Mouse (Mus musculus): ENCODE measurements around the gene Rps28.

The Rps28 gene

GRCm38 (mm10) chr17:33810334-33811141 is 13.8 kb downstream of the Rps28 start, which contains the start of gene Kank3:
Gene Kank3, plus strand, starts transcription at chr17:33810519.
- DNase-seq, result peak; percentile 63

- DNase-seq, result no peak
These were observed 16.2 kb downstream of the Rps28 start for GRCm38 (mm10) chr17:33808192-33808591.

GRCm38 (mm10) chr17:33807181-33807888 is 17.0 kb downstream of the Rps28 start:
- DNase-seq, result no peak

- DNase-seq, result no peak
These were observed 19.6 kb downstream of the Rps28 start for GRCm38 (mm10) chr17:33804745-33805144.

- no peak for DNase-seq
These were observed 20.2 kb downstream of the Rps28 start for GRCm38 (mm10) chr17:33804205-33804604.

GRCm38 (mm10) chr17:33802221-33802620 is 22.1 kb downstream of the Rps28 start:
- no peak for DNase-seq

GRCm38 (mm10) chr17:33799277-33799676 is 25.1 kb downstream of the Rps28 start:
- DNase-seq, result no peak

GRCm38 (mm10) chr17:33798306-33798705 is 26.1 kb downstream of the Rps28 start:
- DNase-seq, result no peak

GRCm38 (mm10) chr17:33788732-33789131 is 35.6 kb downstream of the Rps28 start:
- DNase-seq, result no peak

GRCm38 (mm10) chr17:33786375-33786774 is 38.0 kb downstream of the Rps28 start:
- no peak for DNase-seq

GRCm38 (mm10) chr17:33784939-33785338 is 39.4 kb downstream of the Rps28 start:
- no peak for DNase-seq

- no peak for DNase-seq
These were observed 41.0 kb downstream of the Rps28 start for GRCm38 (mm10) chr17:33783408-33783807.

GRCm38 (mm10) chr17:33782067-33782466 is 42.3 kb downstream of the Rps28 start:
- DNase-seq, result no peak

GRCm38 (mm10) chr17:33781124-33781977 is 43.0 kb downstream of the Rps28 start, which contains the start of gene Angptl4:
Gene Angptl4, minus strand, starts transcription at chr17:33781830.
- DNase-seq, result peak; percentile 4

- no peak for DNase-seq
These were observed 43.9 kb downstream of the Rps28 start for GRCm38 (mm10) chr17:33780431-33780830.

GRCm38 (mm10) chr17:33779967-33780295 is 44.4 kb downstream of the Rps28 start:
- no peak for DNase-seq

GRCm38 (mm10) chr17:33779271-33779966 is 44.9 kb downstream of the Rps28 start:
- peak; percentile 28 for DNase-seq

- DNase-seq, result no peak
These were observed 49.1 kb downstream of the Rps28 start for GRCm38 (mm10) chr17:33775287-33775686.

- DNase-seq, result no peak
These were observed 49.7 kb downstream of the Rps28 start for GRCm38 (mm10) chr17:33774573-33775155.

- no peak for DNase-seq
These were observed 50.3 kb downstream of the Rps28 start for GRCm38 (mm10) chr17:33773871-33774572.

GRCm38 (mm10) chr17:33773426-33773825 is 50.9 kb downstream of the Rps28 start:
- no peak for DNase-seq

GRCm38 (mm10) chr17:33771617-33772016 is 52.7 kb downstream of the Rps28 start:
- DNase-seq, result no peak

Data from cerebellum, adult 8-10 months (tissue).